Mouse (Mus musculus) embryonic facial prominence, embryonic 13.5 days (tissue): ENCODE data around the gene Tmem198b. TPM values are rescaled to one million over a fixed set of nuclear protein-coding genes. Genes with fewer than 3 reads are reported as not detected.

Experiments
- polyA plus RNA-seq: library from polyadenylated mRNA; unstranded; fragments of >200 nt; fragmentation: Nextera tagmentation; extraction: Ambion mirVana; gene quantifications from 2 replicates; pipeline ENCODE4 v1.2.1, GENCODE M21; 2015

Tmem198b gene
- polyA plus RNA-seq, 1 experiment from 2014 or later: 25.5 TPM

Other genes with a start within 250 kb of the Tmem198b start
- gene Pa2g4, start 238.4 kb downstream of the Tmem198b start, polyA plus RNA-seq: 188 and 206 TPM in 2 replicates
- 14.8 and 16.1 TPM in 2 replicates for gene Erbb3, start 214.7 kb downstream of the Tmem198b start, polyA plus RNA-seq
- 893 and 949 TPM in 2 replicates for gene Rps26, start 177.6 kb downstream of the Tmem198b start, polyA plus RNA-seq
- 5.3 and 5.5 TPM in 2 replicates for gene Ikzf4, start 158.4 kb downstream of the Tmem198b start, polyA plus RNA-seq
- gene Suox, start 130.3 kb downstream of the Tmem198b start, polyA plus RNA-seq: 18.9 and 21.8 TPM in 2 replicates
- gene Rab5b, start 108.1 kb downstream of the Tmem198b start, polyA plus RNA-seq: 82.6 and 84.1 TPM in 2 replicates
- gene Pmel, start 100.2 kb downstream of the Tmem198b start, polyA plus RNA-seq: 8.2 and 8.3 TPM in 2 replicates
- gene Cdk2, start 99.3 kb downstream of the Tmem198b start, polyA plus RNA-seq: 120 and 127 TPM in 2 replicates
- 16.3 and 16.8 TPM in 2 replicates for gene Dgka, start 59.5 kb downstream of the Tmem198b start, polyA plus RNA-seq
- gene Pym1, start 56.5 kb downstream of the Tmem198b start, polyA plus RNA-seq: 43.2 and 47.9 TPM in 2 replicates
- gene Mmp19, start 13.5 kb downstream of the Tmem198b start, polyA plus RNA-seq: 0.80 and 1.0 TPM in 2 replicates
- gene Dnajc14, start 308 bp downstream of the Tmem198b start, polyA plus RNA-seq: 58.8 and 60.4 TPM in 2 replicates
- 252 and 265 TPM in 2 replicates for gene Sarnp, start 13.0 kb upstream of the Tmem198b start, polyA plus RNA-seq
- 35.2 and 41.2 TPM in 2 replicates for gene Ormdl2, start 17.3 kb upstream of the Tmem198b start, polyA plus RNA-seq
- 7.0 and 8.3 TPM in 2 replicates for gene Gdf11, start 87.3 kb upstream of the Tmem198b start, polyA plus RNA-seq
- gene Cd63, start 96.6 kb upstream of the Tmem198b start, polyA plus RNA-seq: 663 and 674 TPM in 2 replicates
- gene Rdh5, start 118.5 kb upstream of the Tmem198b start, polyA plus RNA-seq: 12.7 and 16.4 TPM in 2 replicates
- gene Bloc1s1, start 119.7 kb upstream of the Tmem198b start, polyA plus RNA-seq: 206 and 216 TPM in 2 replicates
- 1.2 and 2.0 TPM in 2 replicates for gene Itga7, start 129.4 kb upstream of the Tmem198b start, polyA plus RNA-seq
- gene Mettl7b, start 156.6 kb upstream of the Tmem198b start, polyA plus RNA-seq: 0.22 TPM in 1 of 2 replicates, not detected in the other
- not detected in 2 replicates for gene Olfr9, start 185.1 kb upstream of the Tmem198b start, polyA plus RNA-seq
- not detected in 2 replicates for gene Olfr763, start 206.4 kb upstream of the Tmem198b start, polyA plus RNA-seq
- not detected in 2 replicates for gene Olfr764-ps1, start 235.5 kb upstream of the Tmem198b start, polyA plus RNA-seq
- gene Olfr765, start 245.6 kb upstream of the Tmem198b start, polyA plus RNA-seq: not detected in 2 replicates